Mouse (Mus musculus): ENCODE results near the gene Gap43.

DNA sequence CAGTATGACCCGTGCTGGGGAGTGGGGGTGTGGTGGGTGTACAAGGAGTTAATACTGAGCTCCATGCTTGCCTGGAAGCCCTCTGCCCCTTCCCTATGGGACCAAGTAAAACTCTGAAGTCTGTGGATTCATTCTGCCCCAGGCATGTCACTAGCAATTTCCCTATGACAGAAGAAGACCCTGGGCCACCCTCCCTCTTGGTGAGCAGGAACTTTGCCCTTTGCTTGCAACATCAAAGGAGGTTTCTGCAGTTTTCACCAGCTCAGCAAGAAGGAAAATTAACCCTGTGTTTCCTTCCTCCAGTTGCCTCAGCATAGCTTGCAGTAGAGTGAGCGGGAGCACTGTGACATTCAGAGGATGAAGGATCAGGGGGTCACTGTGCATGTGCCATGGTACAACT is 3.8 kb downstream of the Gap43 start:
- TF ChIP-seq POLR2A (IDR thresholded peaks at IDR 0.05; ENCODE audit: insufficient read length, low read depth) (no peak), POLR2AphosphoS2 (IDR thresholded peaks at IDR 0.05; ENCODE audit: insufficient read length, low read depth) (no peak), MYOD1 (IDR thresholded peaks at IDR 0.05; ENCODE audit: control insufficient read depth in 1 of 3, insufficient read length in 2 of 3, low read depth in 2 of 3) (no peak), USF1 (IDR thresholded peaks at IDR 0.05; ENCODE audit: low read depth) (no peak), E2F4 (IDR thresholded peaks at IDR 0.05; ENCODE audit: insufficient read depth) (no peak), MYOG (IDR thresholded peaks at IDR 0.05; ENCODE audit: control insufficient read depth in 1 of 3, insufficient read depth in 1 of 3, insufficient read length in 2 of 3, low read depth in 2 of 3) (no peak)
